In genomic region chr5:99857106-99857637, GRCm38 (mm10) we compare ENCODE assay signal across 16 mouse cellular contexts. TPM values are rescaled to one million over a fixed set of nuclear protein-coding genes. Genes with fewer than 3 reads are reported as not detected.
DNase-seq lines count a peak whose midpoint lies in the region; ATAC-seq and TF ChIP-seq lines count a peak whose summit lies in the region.
"Had no signal": no experiment of that assay in that cellular context is flagged by ENCODE, and none has a peak within 500 bp of the region (broad histone marks: within the 10 kb centered on the region; RNA-seq: fewer than 3 reads in every experiment).

No protein-coding gene starts in this region.

- peak; percentile 23 to 39 for DNase-seq in cerebellum, postnatal 10 days
- DNase-seq in cerebellum, adult 18-20 months: no peak
- no peak for DNase-seq in kidney, adult 2 months
- DNase-seq in forelimb bud, embryonic 11.5 days (ENCODE audit: low read depth, low spot score): peak; percentile 16
- peak; percentile 72 for DNase-seq in thymus, postnatal 0 days (ENCODE audit: low spot score)
- DNase-seq in cerebellum, postnatal 25 days: no peak
- DNase-seq in lung, adult 2 months: no peak
- DNase-seq: cerebellum, postnatal 36 days; gastrocnemius, postnatal 25 days had no signal

- H3K4me3 ChIP-seq in kidney, embryonic 15.5 days (replicated peaks): no peak overlapping the region
- H3K4me3 ChIP-seq in kidney, adult 2 months (ENCODE audit: insufficient read depth, low read depth, low read length): no peak overlapping the region
- H3K4me3 ChIP-seq in lung, adult 2 months (replicated peaks; ENCODE audit: extremely low read depth, low read depth, low read length): no peak overlapping the region
- H3K4me3 ChIP-seq: limb, embryonic 15.5 days; lung, embryonic 15.5 days; megakaryocyte, embryonic 14.5 days; neural tube, embryonic 13.5 days had no signal

- no peaks in the 10 kb centered on the region for H3K36me3 ChIP-seq in kidney, embryonic 15.5 days
- H3K36me3 ChIP-seq in kidney, adult 2 months (ENCODE audit: control insufficient read depth, insufficient read depth, low read length): no peaks in the 10 kb centered on the region
- H3K36me3 ChIP-seq: limb, embryonic 15.5 days; lung, embryonic 15.5 days; neural tube, embryonic 13.5 days had no signal

- no peak overlapping the region for H3K27ac ChIP-seq in kidney, embryonic 15.5 days
- H3K27ac ChIP-seq in kidney, adult 2 months (ENCODE audit: insufficient read depth, low read depth, low read length): no peak overlapping the region
- H3K27ac ChIP-seq: hindbrain, embryonic 14.5 days; limb, embryonic 15.5 days; lung, embryonic 15.5 days; neural tube, embryonic 13.5 days had no signal

- no peak for TF ChIP-seq CTCF in kidney, adult 2 months (conservative IDR thresholded peaks at IDR 0.05; ENCODE audit: insufficient read depth, insufficient read length, low read depth, low read length)
- TF ChIP-seq CTCF in lung, adult 2 months (IDR thresholded peaks at IDR 0.05; ENCODE audit: insufficient read depth, low read length): no peak

- H3K27me3 ChIP-seq in kidney, embryonic 15.5 days: no peaks in the 10 kb centered on the region
- H3K27me3 ChIP-seq in kidney, adult 2 months (replicated peaks; ENCODE audit: control insufficient read depth, insufficient read depth, low read length): no peaks in the 10 kb centered on the region
- H3K27me3 ChIP-seq: limb, embryonic 15.5 days; neural tube, embryonic 13.5 days had no signal

- WGBS in kidney, embryonic 15.5 days: 26% methylated on average over 14 of the region's 14 CpGs
- WGBS in kidney, adult 2 months: 32% methylated on average over 14 of the region's 14 CpGs
- 22% methylated on average over 14 of the region's 14 CpGs for WGBS in lung, adult 2 months

- no peak for TF ChIP-seq POLR2A in kidney, adult 2 months (IDR thresholded peaks at IDR 0.05; ENCODE audit: low read depth, low read length)
- no peak for TF ChIP-seq POLR2A in lung, adult 2 months (IDR thresholded peaks at IDR 0.05; ENCODE audit: borderline replicate concordance, extremely low read depth, low read depth, low read length)

- peak overlapping the region; percentile 15; the same call in 1 of the 2 replicates for H3K4me2 ChIP-seq in kidney, embryonic 15.5 days
- H3K4me2 ChIP-seq: hindbrain, embryonic 14.5 days; limb, embryonic 15.5 days; lung, embryonic 15.5 days; neural tube, embryonic 13.5 days had no signal

- peaks cover 12% of the 10 kb centered on the region for H3K4me1 ChIP-seq in kidney, embryonic 15.5 days
- no peaks in the 10 kb centered on the region for H3K4me1 ChIP-seq in kidney, adult 2 months (ENCODE audit: control insufficient read depth, insufficient read depth, low read length)
- H3K4me1 ChIP-seq in lung, adult 2 months (ENCODE audit: control insufficient read depth, insufficient read depth, low read length): no peaks in the 10 kb centered on the region; the same call in 1 of the 2 replicates
- H3K4me1 ChIP-seq: limb, embryonic 15.5 days; neural tube, embryonic 13.5 days had no signal

- ATAC-seq in kidney, embryonic 15.5 days (replicated peaks; ENCODE audit: low FRiP score): 0 out of 2 replicates have a peak, but pooled peaks have one; percentile 6

- no peak overlapping the region for H3K9ac ChIP-seq in kidney, embryonic 15.5 days
- H3K9ac ChIP-seq: hindbrain, embryonic 14.5 days; limb, embryonic 15.5 days; lung, embryonic 15.5 days; neural tube, embryonic 13.5 days had no signal

- no peaks in the 10 kb centered on the region for H3K9me3 ChIP-seq in kidney, embryonic 15.5 days (replicated peaks)
- H3K9me3 ChIP-seq: limb, embryonic 15.5 days; lung, embryonic 15.5 days; megakaryocyte, embryonic 14.5 days; neural tube, embryonic 13.5 days had no signal

RNA-seq across cellular contexts. Expression of gene Vamp9, which starts 48.9 kb away (rescaled TPM):
- polyA plus RNA-seq in kidney, embryonic 15.5 days (2015; fragmentation: Nextera tagmentation; extraction: Ambion mirVana): 0.28 TPM in 1 of 2 replicates, not detected in the other
- polyA plus RNA-seq in kidney, adult 2 months (2012; rRNA removed): 0.22 TPM in 1 of 2 replicates, not detected in the other
- 0.18 and 0.23 TPM in 2 replicates for polyA plus RNA-seq in thymus, postnatal 0 days (2015; fragmentation: Nextera tagmentation; extraction: Ambion mirVana)
- polyA plus RNA-seq in lung, adult 2 months (2012; rRNA removed): 0.33 TPM in 1 of 2 replicates, not detected in the other
- polyA plus RNA-seq: kidney, embryonic 14.5 days had no signal

Comparison
In these comparisons a context has a peak if more than half of its experiments do, and no peak if none do; other contexts are left out.
1. DNase-seq: peak in cerebellum, postnatal 10 days (2 of 2), forelimb bud, embryonic 11.5 days (single experiment) and thymus, postnatal 0 days (single experiment); none in cerebellum, adult 18-20 months (0 of 2), kidney, adult 2 months (single experiment), cerebellum, postnatal 25 days (0 of 2) and lung, adult 2 months (single experiment).